Mouse (Mus musculus): ENCODE measurements around the gene Ephx4. TPM values are rescaled to one million over a fixed set of nuclear protein-coding genes. Genes with fewer than 3 reads are reported as not detected.

The Ephx4 gene
- polyA plus RNA-seq (2014; fragmentation: Illumina TruSeq; extraction: RNeasy Lipid Tissue Mini Kit (QIAGEN cat#74804); ENCODE audit: low read depth, low replicate concordance), result not detected

GRCm38 (mm10) chr5:107402436-107402835, at the start of gene Ephx4:
Ephx4 (plus strand) TSS chr5:107402736.

GRCm38 (mm10) chr5:107431249-107431648, 28.7 kb downstream of the Ephx4 start, which contains the start of gene Lpcat2b:
Lpcat2b (plus strand) TSS chr5:107431549.

GRCm38 (mm10) chr5:107437464-107438281, 35.1 kb downstream of the Ephx4 start, which contains the start of gene Btbd8:
Btbd8 (plus strand) TSS chr5:107437997.

Other genes starting within 250 kb of the Ephx4 start
- 5.0 TPM for gene Tgfbr3, start 113.1 kb upstream of the Ephx4 start, polyA plus RNA-seq (2014; fragmentation: Illumina TruSeq; extraction: RNeasy Lipid Tissue Mini Kit (QIAGEN cat#74804); ENCODE audit: low read depth, low replicate concordance)
- 2.8 TPM for gene Brdt, start 71.6 kb upstream of the Ephx4 start, polyA plus RNA-seq (2014; fragmentation: Illumina TruSeq; extraction: RNeasy Lipid Tissue Mini Kit (QIAGEN cat#74804); ENCODE audit: low read depth, low replicate concordance)
- gene Lpcat2b, start 28.8 kb downstream of the Ephx4 start, polyA plus RNA-seq (2014; fragmentation: Illumina TruSeq; extraction: RNeasy Lipid Tissue Mini Kit (QIAGEN cat#74804); ENCODE audit: low read depth, low replicate concordance), result not detected
- gene Btbd8, start 35.3 kb downstream of the Ephx4 start, polyA plus RNA-seq (2014; fragmentation: Illumina TruSeq; extraction: RNeasy Lipid Tissue Mini Kit (QIAGEN cat#74804); ENCODE audit: low read depth, low replicate concordance), result 4.2 TPM
- not detected for gene Gm42669, start 104.9 kb downstream of the Ephx4 start, polyA plus RNA-seq (2014; fragmentation: Illumina TruSeq; extraction: RNeasy Lipid Tissue Mini Kit (QIAGEN cat#74804); ENCODE audit: low read depth, low replicate concordance)
- 0.64 TPM for gene 1700028K03Rik, start 132.0 kb downstream of the Ephx4 start, polyA plus RNA-seq (2014; fragmentation: Illumina TruSeq; extraction: RNeasy Lipid Tissue Mini Kit (QIAGEN cat#74804); ENCODE audit: low read depth, low replicate concordance)
- 12.6 TPM for gene Rpap2, start 194.6 kb downstream of the Ephx4 start, polyA plus RNA-seq (2014; fragmentation: Illumina TruSeq; extraction: RNeasy Lipid Tissue Mini Kit (QIAGEN cat#74804); ENCODE audit: low read depth, low replicate concordance)
- gene Glmn, start 195.2 kb downstream of the Ephx4 start, polyA plus RNA-seq (2014; fragmentation: Illumina TruSeq; extraction: RNeasy Lipid Tissue Mini Kit (QIAGEN cat#74804); ENCODE audit: low read depth, low replicate concordance), result 10.9 TPM